Mouse (Mus musculus): ENCODE results near the gene Lman2. TPM values are rescaled to one million over a fixed set of nuclear protein-coding genes. Genes with fewer than 3 reads are reported as not detected.

Gene Lman2
- 71.6 and 88.3 TPM in 2 replicates for polyA plus RNA-seq (2015; fragmentation: Nextera tagmentation; extraction: Ambion mirVana)

GRCm38 (mm10) chr13:55362453-55363060, at the start of gene Lman2:
Lman2 (minus strand) TSS chr13:55362783.
- peak within 1 kb of the TSS; percentile 93 for H3K9ac ChIP-seq
- no peaks in the 10 kb centered on the region for H3K9me3 ChIP-seq (replicated peaks)
- peaks cover 4% of the 10 kb centered on the region; the same call in 1 of the 2 replicates for H3K27me3 ChIP-seq
- peak; percentile 98 for ATAC-seq (replicated peaks; ENCODE audit: insufficient number of reproducible peaks, insufficient read depth, low FRiP score, low read depth)
- peaks cover 19% of the 10 kb centered on the region for H3K36me3 ChIP-seq
- peak within 1 kb of the TSS; percentile 90 for H3K4me3 ChIP-seq
- WGBS = under 1% methylated on average over 35 of the region's 35 CpGs
- peak within 1 kb of the TSS; percentile 95 for H3K27ac ChIP-seq
- peaks cover 21% of the 10 kb centered on the region for H3K4me1 ChIP-seq (replicated peaks)
- peak within 1 kb of the TSS; percentile 75 for H3K4me2 ChIP-seq

DNA sequence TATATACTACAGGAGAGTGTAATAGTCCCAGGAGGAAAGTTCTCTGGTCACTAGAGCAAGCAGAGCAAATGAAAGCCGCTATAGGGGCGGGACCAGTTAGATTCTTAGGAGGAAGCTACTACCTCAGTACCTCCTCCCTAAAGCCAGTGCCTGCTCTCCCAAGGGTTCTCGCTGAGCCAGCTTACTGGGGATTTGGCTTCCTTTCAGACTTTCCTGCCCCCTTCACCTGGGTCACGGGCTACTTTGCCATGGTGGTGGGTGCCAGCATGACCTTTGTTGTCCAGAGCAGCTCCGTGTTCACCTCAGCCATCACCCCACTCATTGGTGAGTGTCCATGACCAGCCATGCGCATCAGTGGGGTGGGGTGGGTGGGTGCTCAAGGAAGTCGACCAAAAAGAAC, 49.2 kb upstream of the Lman2 start:
- no peak overlapping the region for H3K4me2 ChIP-seq
- 72% methylated on average over 7 of the region's 7 CpGs for WGBS
- no peak overlapping the region for H3K4me3 ChIP-seq
- H3K9me3 ChIP-seq (replicated peaks) = no peaks in the 10 kb centered on the region
- H3K27ac ChIP-seq = no peak overlapping the region
- peaks cover 8% of the 10 kb centered on the region for H3K4me1 ChIP-seq (replicated peaks)
- no peak overlapping the region for H3K9ac ChIP-seq
- ATAC-seq (replicated peaks; ENCODE audit: insufficient number of reproducible peaks, insufficient read depth, low FRiP score, low read depth) = no peak
- no peaks in the 10 kb centered on the region for H3K36me3 ChIP-seq
- H3K27me3 ChIP-seq = peaks cover 75% of the 10 kb centered on the region

- ATAC-seq (replicated peaks; ENCODE audit: insufficient number of reproducible peaks, insufficient read depth, low FRiP score, low read depth) = no peak
- no peaks in the 10 kb centered on the region for H3K9me3 ChIP-seq (replicated peaks)
- H3K4me2 ChIP-seq = no peak overlapping the region
- H3K27ac ChIP-seq = no peak overlapping the region
- no peak overlapping the region for H3K9ac ChIP-seq
- H3K27me3 ChIP-seq = peaks cover 82% of the 10 kb centered on the region
- no peak overlapping the region for H3K4me3 ChIP-seq
- no peaks in the 10 kb centered on the region for H3K36me3 ChIP-seq
- peaks cover 7% of the 10 kb centered on the region; the same call in 1 of the 2 replicates for H3K4me1 ChIP-seq (replicated peaks)
- WGBS = 79% methylated on average over 19 of the region's 19 CpGs
Measured at GRCm38 (mm10) chr13:55408546-55409120, 46.0 kb upstream of the Lman2 start.

GRCm38 (mm10) chr13:55407341-55407740, 44.8 kb upstream of the Lman2 start:
- WGBS = 71% methylated on average over 4 of the region's 4 CpGs
- H3K27ac ChIP-seq = no peak overlapping the region
- H3K36me3 ChIP-seq = no peaks in the 10 kb centered on the region
- H3K9ac ChIP-seq = no peak overlapping the region
- H3K4me1 ChIP-seq (replicated peaks) = peaks cover 7% of the 10 kb centered on the region; the same call in 1 of the 2 replicates
- H3K4me3 ChIP-seq = no peak overlapping the region
- no peaks in the 10 kb centered on the region for H3K9me3 ChIP-seq (replicated peaks)
- no peak for ATAC-seq (replicated peaks; ENCODE audit: insufficient number of reproducible peaks, insufficient read depth, low FRiP score, low read depth)
- no peak overlapping the region for H3K4me2 ChIP-seq
- H3K27me3 ChIP-seq = peaks cover 81% of the 10 kb centered on the region

- Histone ChIP-seq H3K27me3 (peaks cover 85% of the 10 kb centered on the region), H3K36me3 (no peaks in the 10 kb centered on the region), H3K4me3 (no peak overlapping the region), H3K4me2 (peak overlapping the region; percentile 32; the same call in 1 of the 2 replicates), H3K27ac (no peak overlapping the region), H3K9ac (no peak overlapping the region), H3K4me1 (replicated peaks) (peaks cover 7% of the 10 kb centered on the region; the same call in 1 of the 2 replicates), H3K9me3 (replicated peaks) (no peaks in the 10 kb centered on the region)
- 56% methylated on average over 13 of the region's 13 CpGs for WGBS
- no peak for ATAC-seq (replicated peaks; ENCODE audit: insufficient number of reproducible peaks, insufficient read depth, low FRiP score, low read depth)
Measured at GRCm38 (mm10) chr13:55405783-55406390, 43.3 kb upstream of the Lman2 start.

DNA sequence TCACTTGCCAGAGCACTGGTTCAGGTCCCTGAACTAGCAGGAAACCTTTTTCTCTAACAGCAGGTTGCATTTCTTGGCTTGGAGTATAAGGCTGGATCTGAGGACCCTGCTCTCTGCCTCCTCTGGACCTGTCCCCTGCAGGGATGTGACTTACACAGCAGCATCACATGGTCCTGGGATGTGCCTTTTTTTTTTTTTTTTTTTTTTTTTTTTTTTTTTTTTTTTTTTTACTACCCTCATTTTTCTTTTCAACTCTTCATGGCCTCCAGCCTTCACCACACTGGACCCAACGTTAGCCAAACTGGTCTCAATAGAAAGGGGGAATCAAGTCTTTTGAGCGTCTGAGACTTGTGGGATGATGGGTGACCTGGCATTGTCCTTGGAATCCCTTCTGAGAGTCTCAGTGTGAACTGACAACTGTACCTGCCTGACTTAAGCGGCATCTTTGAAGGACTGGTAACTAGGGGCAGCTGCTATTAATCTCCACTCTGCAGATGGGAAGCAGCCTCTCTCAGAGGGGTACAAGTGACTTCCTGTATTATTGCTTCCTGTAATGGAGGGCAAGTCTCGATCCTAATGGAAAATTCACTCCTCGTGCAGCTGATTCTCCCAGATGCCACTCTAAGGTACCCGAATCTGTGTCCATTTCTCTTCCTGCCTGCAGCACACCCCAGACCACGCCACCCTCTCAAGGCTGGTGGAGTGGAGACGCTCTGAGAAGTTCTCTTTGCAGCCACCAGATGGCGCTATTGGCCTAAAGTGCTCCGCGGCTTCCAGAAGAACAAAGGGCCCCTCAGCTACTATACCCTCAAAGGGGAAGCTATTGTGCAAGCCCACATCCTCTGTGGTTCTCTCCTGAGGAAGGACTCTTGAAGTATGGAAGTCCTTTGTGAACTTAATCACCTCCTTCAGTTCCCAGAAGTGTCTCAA, 42.5 kb upstream of the Lman2 start:
- no peaks in the 10 kb centered on the region for H3K36me3 ChIP-seq
- H3K4me3 ChIP-seq = no peak overlapping the region
- H3K9ac ChIP-seq = no peak overlapping the region
- H3K4me1 ChIP-seq (replicated peaks) = peaks cover 7% of the 10 kb centered on the region; the same call in 1 of the 2 replicates
- H3K9me3 ChIP-seq (replicated peaks) = no peaks in the 10 kb centered on the region
- ATAC-seq (replicated peaks; ENCODE audit: insufficient number of reproducible peaks, insufficient read depth, low FRiP score, low read depth) = peak; percentile 67
- H3K4me2 ChIP-seq = peak overlapping the region; percentile 32; the same call in 1 of the 2 replicates
- no peak overlapping the region for H3K27ac ChIP-seq
- peaks cover 90% of the 10 kb centered on the region for H3K27me3 ChIP-seq
- 12% methylated on average over 11 of the region's 11 CpGs for WGBS

GRCm38 (mm10) chr13:55403935-55404852, 41.6 kb upstream of the Lman2 start:
- Histone ChIP-seq H3K4me1 (replicated peaks) (peaks cover 7% of the 10 kb centered on the region; the same call in 1 of the 2 replicates), H3K27me3 (peaks cover 90% of the 10 kb centered on the region), H3K4me3 (no peak overlapping the region), H3K4me2 (no peak overlapping the region), H3K27ac (no peak overlapping the region), H3K9me3 (replicated peaks) (no peaks in the 10 kb centered on the region), H3K36me3 (no peaks in the 10 kb centered on the region), H3K9ac (no peak overlapping the region)
- ATAC-seq (replicated peaks; ENCODE audit: insufficient number of reproducible peaks, insufficient read depth, low FRiP score, low read depth) = no peak
- 62% methylated on average over 15 of the region's 15 CpGs for WGBS

DNA sequence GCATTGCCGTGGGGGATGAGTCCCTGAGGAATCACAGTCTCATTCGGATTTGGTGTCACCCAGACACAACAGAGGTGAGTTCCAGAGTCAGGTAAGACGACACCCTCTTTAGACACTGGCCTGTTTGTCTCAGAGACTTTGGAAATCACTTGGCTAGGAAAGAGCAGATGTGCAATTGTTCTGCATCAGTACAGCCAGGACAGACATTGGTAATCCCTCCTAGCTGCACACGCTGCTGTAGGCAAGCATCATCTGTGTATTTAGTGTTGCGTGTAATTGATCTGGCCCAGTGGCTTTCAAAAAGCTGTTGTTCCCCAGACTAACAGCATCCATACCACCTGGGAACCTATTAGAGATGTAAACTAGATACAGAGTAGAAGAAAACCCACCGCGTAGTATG, 40.7 kb upstream of the Lman2 start:
- Histone ChIP-seq H3K9ac (no peak overlapping the region), H3K36me3 (no peaks in the 10 kb centered on the region), H3K4me3 (no peak overlapping the region), H3K4me1 (replicated peaks) (peaks cover 7% of the 10 kb centered on the region; the same call in 1 of the 2 replicates), H3K27ac (no peak overlapping the region), H3K9me3 (replicated peaks) (no peaks in the 10 kb centered on the region), H3K4me2 (no peak overlapping the region), H3K27me3 (peaks cover 89% of the 10 kb centered on the region)
- 75% methylated on average over 7 of the region's 7 CpGs for WGBS
- no peak for ATAC-seq (replicated peaks; ENCODE audit: insufficient number of reproducible peaks, insufficient read depth, low FRiP score, low read depth)

GRCm38 (mm10) chr13:55400039-55400346, 37.4 kb upstream of the Lman2 start:
- H3K4me2 ChIP-seq = no peak overlapping the region
- WGBS = 71% methylated on average over 1 of the region's 1 CpGs
- ATAC-seq (replicated peaks; ENCODE audit: insufficient number of reproducible peaks, insufficient read depth, low FRiP score, low read depth) = no peak

DNA sequence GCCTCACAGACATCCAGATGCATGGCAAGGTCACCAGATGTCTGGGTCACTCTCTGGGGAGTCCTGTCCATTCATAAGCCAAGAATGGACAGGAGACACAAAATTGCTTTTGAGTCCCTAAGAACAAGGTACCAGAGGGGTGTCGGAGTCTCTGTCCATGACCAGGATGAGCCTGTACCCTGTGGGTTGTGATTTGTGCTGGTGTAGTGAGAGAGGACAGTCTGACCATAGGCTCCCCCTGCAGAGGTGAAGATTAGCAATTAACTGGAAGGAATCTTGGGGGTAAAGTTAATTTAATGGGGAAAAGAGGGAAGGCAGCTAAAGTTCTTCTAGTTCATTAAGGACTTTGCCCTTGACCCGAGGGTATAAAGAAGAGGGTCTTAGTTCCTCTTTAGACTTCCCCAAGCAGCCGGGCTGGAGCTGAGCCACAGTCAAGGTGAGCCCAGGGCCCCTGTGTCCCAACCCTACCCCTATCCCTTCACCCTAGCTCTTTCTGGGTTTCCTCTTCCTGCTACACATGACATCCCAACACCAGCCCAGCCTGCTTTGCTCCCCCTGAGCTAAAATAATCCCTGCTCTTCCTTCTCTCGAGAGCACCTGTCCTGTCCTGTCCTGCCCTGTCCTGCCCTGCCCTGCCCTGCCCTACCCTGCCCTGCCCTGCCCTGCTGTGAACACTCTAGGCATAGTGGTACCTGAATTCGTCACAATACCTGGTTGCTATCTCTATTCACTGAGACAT, 36.9 kb upstream of the Lman2 start:
- Histone ChIP-seq H3K27me3 (peaks cover 63% of the 10 kb centered on the region), H3K4me3 (no peak overlapping the region), H3K27ac (no peak overlapping the region), H3K36me3 (no peaks in the 10 kb centered on the region), H3K9ac (no peak overlapping the region), H3K9me3 (replicated peaks) (no peaks in the 10 kb centered on the region), H3K4me1 (replicated peaks) (no peaks in the 10 kb centered on the region), H3K4me2 (no peak overlapping the region)
- no peak for ATAC-seq (replicated peaks; ENCODE audit: insufficient number of reproducible peaks, insufficient read depth, low FRiP score, low read depth)
- WGBS = 55% methylated on average over 5 of the region's 5 CpGs

More at GRCm38 (mm10) chr13:55400039-55400346, 37.4 kb upstream of the Lman2 start:
- no peak overlapping the region for H3K27ac ChIP-seq
- no peak overlapping the region for H3K9ac ChIP-seq
- H3K4me1 ChIP-seq (replicated peaks) = no peaks in the 10 kb centered on the region
- H3K27me3 ChIP-seq = peaks cover 63% of the 10 kb centered on the region
- H3K36me3 ChIP-seq = no peaks in the 10 kb centered on the region
- no peak overlapping the region for H3K4me3 ChIP-seq
- H3K9me3 ChIP-seq (replicated peaks) = no peaks in the 10 kb centered on the region

Measured in heart, embryonic 15.5 days (tissue).